Mouse (Mus musculus): Measurements from ENCODE around the gene Col1a1. TPM values are rescaled to one million over a fixed set of nuclear protein-coding genes. Genes with fewer than 3 reads are reported as not detected.
"Not testable (repeated sequence)": the region's sequence is repeated elsewhere in the genome, so short reads cannot be mapped to it uniquely, and the experiment has no call there.

Col1a1 gene
- total RNA-seq, 2 experiments from 2014 or later: 154 to 483 TPM

GRCm38 (mm10) chr11:94941776-94942175 lies 5.8 kb downstream of the Col1a1 start:
- Histone ChIP-seq H3K27ac (peak overlapping the region; percentile 77), H3K4me3 (peak overlapping the region; percentile 77)
- intact Hi-C loops (cut with DNase I): loop anchor here (2.0 kb wide), 1 partner anchor 101 kb away; no protein-coding TSS in a partner anchor
- no peak for DNase-seq
- TF ChIP-seq CTCF (IDR thresholded peaks at IDR 0.05): no peak

DNA sequence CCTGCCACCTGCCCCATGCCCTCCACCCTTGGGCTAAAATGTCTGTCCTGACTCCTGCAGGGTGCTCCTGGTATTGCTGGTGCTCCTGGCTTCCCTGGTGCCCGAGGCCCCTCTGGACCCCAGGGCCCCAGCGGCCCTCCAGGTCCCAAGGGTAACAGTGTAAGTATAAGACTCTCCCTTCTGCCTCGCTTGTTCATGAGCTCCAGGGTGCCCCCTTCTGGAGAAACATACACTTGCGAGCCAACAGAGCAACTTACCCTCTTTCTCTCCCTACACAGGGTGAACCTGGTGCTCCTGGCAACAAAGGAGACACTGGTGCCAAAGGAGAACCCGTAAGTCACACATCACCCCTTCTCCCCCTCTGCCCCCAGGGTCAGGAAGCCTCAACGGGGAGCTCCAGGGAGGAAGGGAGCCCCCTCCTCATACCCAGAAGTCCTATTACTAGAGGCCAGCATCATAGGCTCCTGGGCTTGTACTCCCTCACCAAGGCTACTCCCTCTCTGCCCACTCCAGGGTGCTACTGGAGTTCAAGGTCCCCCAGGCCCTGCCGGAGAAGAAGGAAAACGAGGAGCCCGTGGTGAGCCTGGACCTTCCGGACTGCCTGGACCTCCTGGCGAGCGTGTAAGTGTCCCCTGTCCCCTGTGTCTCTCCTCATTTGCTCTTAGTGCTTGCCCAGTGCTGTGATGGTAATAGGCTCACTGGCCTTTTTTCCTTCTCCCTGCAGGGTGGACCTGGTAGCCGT lies 6.4 kb downstream of the Col1a1 start:
- peak; percentile 72 for DNase-seq
- intact Hi-C loops (cut with DNase I): no loop called here
- H3K4me3 ChIP-seq: peak overlapping the region; percentile 77
- peak overlapping the region; percentile 77 for H3K27ac ChIP-seq
- TF ChIP-seq CTCF (IDR thresholded peaks at IDR 0.05): peak; percentile 75

DNA sequence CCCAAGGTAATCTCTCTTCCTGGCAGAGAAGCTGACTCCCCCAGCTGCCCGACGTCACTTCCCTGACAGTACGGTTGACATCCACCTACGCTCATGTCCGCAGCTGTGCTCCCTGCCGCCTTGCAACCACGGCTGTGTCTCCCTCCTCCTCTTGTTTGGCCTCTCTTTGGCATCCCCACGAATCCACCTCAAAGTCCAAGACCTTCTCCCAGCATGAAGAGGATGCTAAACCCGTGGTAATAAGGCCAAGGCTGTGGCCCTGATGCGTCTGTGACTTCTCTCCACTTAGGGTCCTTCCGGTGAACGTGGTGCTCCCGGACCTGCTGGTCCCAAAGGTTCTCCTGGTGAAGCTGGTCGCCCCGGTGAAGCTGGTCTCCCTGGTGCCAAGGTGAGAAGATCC lies 7.0 kb downstream of the Col1a1 start:
- H3K27ac ChIP-seq: peak overlapping the region; percentile 77
- TF ChIP-seq CTCF (IDR thresholded peaks at IDR 0.05): no peak
- DNase-seq: no peak
- peak overlapping the region; percentile 77 for H3K4me3 ChIP-seq
- intact Hi-C loops (cut with DNase I): no loop called here

- DNase-seq: no peak
- intact Hi-C loops (cut with DNase I): no loop called here
- TF ChIP-seq CTCF (IDR thresholded peaks at IDR 0.05): peak; percentile 37
- Histone ChIP-seq H3K27ac (peak overlapping the region; percentile 77), H3K4me3 (peak overlapping the region; percentile 77)
Measured at GRCm38 (mm10) chr11:94944295-94944694, 8.3 kb downstream of the Col1a1 start.

GRCm38 (mm10) chr11:94945236-94945635 lies 9.2 kb downstream of the Col1a1 start:
- H3K4me3 ChIP-seq: peak overlapping the region; percentile 77
- no peak for DNase-seq
- H3K27ac ChIP-seq: peak overlapping the region; percentile 77
- intact Hi-C loops (cut with DNase I): no loop called here
- no peak for TF ChIP-seq CTCF (IDR thresholded peaks at IDR 0.05)

GRCm38 (mm10) chr11:94952169-94952568 lies 16.1 kb downstream of the Col1a1 start:
- no peak for TF ChIP-seq CTCF (IDR thresholded peaks at IDR 0.05)
- intact Hi-C loops (cut with DNase I): no loop called here
- Histone ChIP-seq H3K27ac (0 out of 2 replicates have a peak overlapping the region, but pooled peaks have one; percentile 1), H3K4me3 (no peak overlapping the region)
- DNase-seq: no peak

DNA sequence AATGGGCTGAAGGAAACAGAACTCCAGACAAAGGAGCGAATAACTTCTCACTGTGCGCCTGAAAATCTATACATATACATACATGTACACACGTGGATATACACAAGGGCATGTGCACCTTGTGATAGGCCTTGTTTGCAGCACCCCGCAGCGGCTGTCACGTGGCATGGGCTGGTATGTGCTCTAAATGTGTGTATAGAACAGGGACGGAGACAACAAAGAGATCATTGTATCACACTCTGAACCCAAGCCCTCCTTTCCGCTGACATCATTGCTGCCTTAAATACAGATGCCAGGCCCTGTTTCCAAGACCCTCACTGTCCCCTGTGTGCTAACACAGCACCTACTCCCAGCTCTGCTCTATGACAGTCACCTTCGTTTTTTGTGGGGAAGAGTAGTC lies 19.1 kb downstream of the Col1a1 start:
- intact Hi-C loops (cut with DNase I): no loop called here
- peak overlapping the region; percentile 59 for H3K27ac ChIP-seq
- TF ChIP-seq CTCF (IDR thresholded peaks at IDR 0.05): no peak
- DNase-seq: no peak
- peak overlapping the region; percentile 32; the same call in 1 of the 2 replicates for H3K4me3 ChIP-seq

DNA sequence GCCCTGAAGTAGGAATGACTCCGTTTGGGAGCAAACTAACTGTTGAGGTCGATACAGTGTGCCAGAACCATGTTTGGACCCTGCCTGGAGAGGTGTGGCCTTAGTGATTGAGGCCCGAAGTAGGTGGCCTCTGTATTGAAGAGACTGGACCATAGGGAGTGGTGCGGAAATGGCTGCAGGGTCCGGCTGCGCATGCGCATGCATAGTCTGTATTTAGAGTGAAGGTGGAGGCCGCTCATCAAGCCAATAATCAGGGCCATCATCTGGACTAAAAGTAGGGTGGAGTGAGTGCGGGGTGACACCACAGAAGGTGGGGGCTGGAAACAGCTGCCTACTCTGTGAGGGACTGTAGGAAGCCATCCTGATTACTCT lies 21.7 kb downstream of the Col1a1 start:
- H3K27ac ChIP-seq: peak overlapping the region; percentile 87
- peak; percentile 79 for DNase-seq
- intact Hi-C loops (cut with DNase I): no loop called here

DNA sequence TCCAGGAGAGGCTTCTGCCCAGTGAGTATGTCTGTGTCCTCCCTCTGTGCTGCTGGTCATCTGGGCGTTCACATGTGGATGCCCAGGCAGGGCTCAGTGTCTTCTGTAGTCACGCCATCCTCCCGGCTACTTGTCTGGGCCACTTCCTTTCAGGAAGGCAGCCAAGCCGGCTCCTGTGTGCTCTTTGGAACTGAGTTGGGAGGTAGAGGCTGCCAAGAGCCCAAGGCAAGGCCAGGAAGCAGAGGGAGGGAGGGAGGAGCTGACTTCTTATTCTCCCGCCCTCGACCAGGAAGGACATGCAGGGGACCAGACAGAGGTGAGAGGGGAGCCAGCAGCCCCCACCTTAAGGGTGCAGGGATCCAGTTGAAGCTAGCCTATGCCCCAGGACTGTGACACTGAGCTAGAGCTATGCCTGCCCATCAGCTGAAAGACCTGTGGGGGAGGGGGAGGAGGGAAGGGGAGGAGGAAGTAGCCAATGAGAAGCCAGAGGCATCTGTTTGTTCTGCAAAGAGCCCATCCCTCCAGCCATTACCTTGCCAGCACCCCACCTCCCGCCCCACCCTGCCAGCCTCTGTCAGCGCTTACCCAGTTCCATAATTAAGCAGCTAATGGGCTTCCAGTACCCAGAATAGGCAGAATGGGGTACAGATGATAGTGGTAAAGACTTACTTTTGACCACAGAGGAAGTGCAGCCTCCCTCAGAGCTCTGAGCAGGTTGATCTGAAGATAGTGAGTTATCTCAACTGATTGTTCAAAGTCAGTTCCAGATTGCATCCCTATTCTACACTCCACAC lies 22.2 kb downstream of the Col1a1 start:
- intact Hi-C loops (cut with DNase I): no loop called here
- Histone ChIP-seq H3K4me3 (peak overlapping the region; percentile 52), H3K27ac (peak overlapping the region; percentile 87)
- TF ChIP-seq CTCF (IDR thresholded peaks at IDR 0.05): no peak
- peak; percentile 94 for DNase-seq

More for the DNA sequence above, 21.7 kb downstream of the Col1a1 start:
- no peak for TF ChIP-seq CTCF (IDR thresholded peaks at IDR 0.05)
- H3K4me3 ChIP-seq: peak overlapping the region; percentile 52

- intact Hi-C loops (cut with DNase I): no loop called here
- H3K4me3 ChIP-seq: no peak overlapping the region
- DNase-seq: no peak
- peak overlapping the region; percentile 57 for H3K27ac ChIP-seq
- no peak for TF ChIP-seq CTCF (IDR thresholded peaks at IDR 0.05)
Measured at GRCm38 (mm10) chr11:94962534-94963101, 26.6 kb downstream of the Col1a1 start.

- no peak for TF ChIP-seq CTCF (IDR thresholded peaks at IDR 0.05)
- no peak within 1 kb of the TSS for H3K4me3 ChIP-seq
- intact Hi-C loops (cut with DNase I): no loop called here
- no peak within 1 kb of the TSS for H3K27ac ChIP-seq
- DNase-seq: no peak
Measured at GRCm38 (mm10) chr11:94967419-94967818, 31.4 kb downstream of the Col1a1 start, which contains the start of gene Hils1. Hils1 (plus strand) TSS chr11:94967593.

DNA sequence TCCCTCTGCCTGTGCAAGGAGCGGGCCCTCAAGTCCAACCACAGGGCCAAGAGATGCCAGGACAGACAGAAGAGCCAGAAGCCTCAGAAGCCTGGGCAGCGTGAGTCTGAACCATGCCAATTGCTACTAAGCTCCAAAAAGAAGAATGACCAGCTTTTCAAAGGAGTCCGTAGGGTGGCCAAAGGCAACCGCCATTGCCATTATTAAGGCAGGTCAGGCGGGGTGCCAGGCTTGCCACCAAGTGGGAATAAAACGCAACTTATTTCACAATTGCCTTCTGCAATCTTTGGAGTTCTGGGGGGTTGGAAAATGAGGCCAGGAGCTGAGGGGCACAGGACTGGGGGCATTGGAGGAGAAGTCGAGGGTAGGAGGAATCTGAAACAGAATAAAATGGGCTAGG lies 32.2 kb downstream of the Col1a1 start:
- Histone ChIP-seq H3K27ac (no peak overlapping the region), H3K4me3 (no peak overlapping the region)
- intact Hi-C loops (cut with DNase I): no loop called here
- no peak for DNase-seq
- TF ChIP-seq CTCF (IDR thresholded peaks at IDR 0.05): no peak

DNA sequence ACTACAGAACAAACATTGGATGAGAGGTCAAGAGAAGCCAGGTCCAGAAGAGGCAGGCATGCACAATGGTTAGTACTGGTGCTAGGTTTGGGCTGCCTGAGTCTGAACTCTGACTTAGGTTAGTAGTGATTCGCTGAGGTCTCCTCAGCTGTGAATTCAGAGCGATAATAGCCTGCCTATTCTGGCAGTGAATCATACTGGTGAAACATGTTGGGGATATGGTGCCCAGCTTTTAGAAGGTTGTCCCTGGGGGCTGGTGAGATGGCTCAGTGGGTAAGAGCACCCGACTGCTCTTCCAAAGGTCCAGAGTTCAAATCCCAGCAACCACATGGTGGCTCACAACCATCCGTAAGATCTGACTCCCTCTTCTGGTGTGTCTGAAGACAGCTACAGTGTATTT lies 33.7 kb downstream of the Col1a1 start:
- intact Hi-C loops (cut with DNase I): loop anchor here (1.0 kb wide), 1 partner anchor 30 kb away; no protein-coding TSS in a partner anchor
- DNase-seq, H3K27ac ChIP-seq, H3K4me3 ChIP-seq: not testable (repeated sequence)

Measured in gastrocnemius, adult 2 months (tissue).